Mouse (Mus musculus) hindbrain, embryonic 14.5 days (tissue): ENCODE data around the gene Cacng3. TPM values are rescaled to one million over a fixed set of nuclear protein-coding genes. Genes with fewer than 3 reads are reported as not detected.
A peak's percentile ranks its signal among the peaks of the same experiment; 100 is the strongest.

Source experiments
- ATAC-seq: fragments of 200-750 bp; cut with Nextera tagmentation; 2 replicates; pipeline ENCODE4 v1.8.0; 2017; ENCODE audit warnings: moderate number of reproducible peaks, mild to moderate bottlenecking, moderate TSS enrichment, moderate library complexity; ENCODE audit not compliant: low FRiP score
- DNase-seq: peaks from one replicate; pipeline ENCODE4 v3.0.0-alpha.2; 2015; ENCODE audit warnings: low spot score
- H3K27ac ChIP-seq: fragments of 300-500 bp; sonication (generic); 2 replicates; pipeline ENCODE4 v1.5.1; 2014; ENCODE audit warnings: mild to moderate bottlenecking, moderate library complexity
- H3K27me3 ChIP-seq: fragments of 300-500 bp; sonication (generic); 2 replicates; pipeline ENCODE4 v1.6.1; 2014; ENCODE audit warnings: mild to moderate bottlenecking, low read length, mixed read lengths; ENCODE audit not compliant: control insufficient read depth, insufficient read depth
- H3K36me3 ChIP-seq: fragments of 300-500 bp; sonication (generic); replicated peaks from 2 replicates; pipeline ENCODE4 v1.6.1; 2014; ENCODE audit not compliant: control insufficient read depth, insufficient read depth
- H3K4me1 ChIP-seq: fragments of 300-500 bp; sonication (generic); replicated peaks from 2 replicates; pipeline ENCODE4 v1.6.1; 2014; ENCODE audit warnings: antibody characterized with exemption, low read length, mixed read lengths; ENCODE audit not compliant: control insufficient read depth, insufficient read depth
- H3K4me2 ChIP-seq: fragments of 300-500 bp; sonication (generic); replicated peaks from 2 replicates; pipeline ENCODE4 v1.6.1; 2014; ENCODE audit warnings: mild to moderate bottlenecking, moderate library complexity
- H3K4me3 ChIP-seq: fragments of 300-500 bp; sonication (generic); replicated peaks from 2 replicates; pipeline ENCODE4 v1.5.1; 2014; ENCODE audit warnings: mild to moderate bottlenecking, low read length
- H3K9ac ChIP-seq: fragments of 300-500 bp; sonication (generic); 2 replicates; pipeline ENCODE4 v1.6.1; 2014
- H3K9me3 ChIP-seq: fragments of 300-500 bp; sonication (generic); 2 replicates; pipeline ENCODE4 v1.6.1; 2016; ENCODE audit warnings: low read length; ENCODE audit not compliant: control insufficient read depth
- WGBS: fragments of 180-500 bp; shearing (Covaris S2); extraction: QIAGEN DNeasy Blood & Tissue Kit; methylation state at CpG from one replicate; pipeline ENCODE4 v1.1.7; 2014; 5-methylcytosine and 5-hydroxymethylcytosine counted together
- polyA plus RNA-seq: library from polyadenylated mRNA; unstranded; fragments of >200 nt; fragmentation: Nextera tagmentation; extraction: Ambion mirVana; gene quantifications from 2 replicates; pipeline ENCODE4 v1.2.1, GENCODE M21; 2014

Cacng3 gene
- polyA plus RNA-seq, 1 experiment from 2014 or later, result 22.1 TPM

DNA sequence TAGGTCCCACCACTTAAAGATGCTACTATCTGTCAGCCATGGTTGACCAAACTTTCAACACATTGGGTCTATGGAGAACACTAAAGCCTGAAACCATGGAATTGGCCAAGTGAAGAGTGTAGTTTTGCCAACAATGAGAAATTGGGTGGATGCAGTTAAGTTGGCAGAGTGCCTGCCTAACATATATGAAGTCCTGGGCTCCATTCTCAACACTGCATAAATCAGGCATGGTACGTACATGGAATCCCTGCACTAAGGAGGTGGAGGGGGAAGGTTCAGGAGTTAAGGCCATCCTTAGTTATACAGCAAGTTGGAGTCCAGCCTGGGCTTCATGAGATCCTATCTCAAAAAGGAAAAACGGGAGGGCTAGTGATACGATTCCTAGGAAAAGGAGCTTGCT lies 17.8 kb upstream of the Cacng3 start:
- H3K4me3 ChIP-seq, result no peak overlapping the region
- no peak for ATAC-seq
- H3K9me3 ChIP-seq, result no peaks in the 10 kb centered on the region
- H3K9ac ChIP-seq, result no peak overlapping the region
- H3K4me2 ChIP-seq, result no peak overlapping the region
- H3K27me3 ChIP-seq, result no peaks in the 10 kb centered on the region
- DNase-seq, result no peak
- H3K4me1 ChIP-seq, result no peaks in the 10 kb centered on the region
- WGBS, result 83% methylated on average over 3 of the region's 3 CpGs
- H3K36me3 ChIP-seq, result no peaks in the 10 kb centered on the region
- H3K27ac ChIP-seq, result no peak overlapping the region

DNA sequence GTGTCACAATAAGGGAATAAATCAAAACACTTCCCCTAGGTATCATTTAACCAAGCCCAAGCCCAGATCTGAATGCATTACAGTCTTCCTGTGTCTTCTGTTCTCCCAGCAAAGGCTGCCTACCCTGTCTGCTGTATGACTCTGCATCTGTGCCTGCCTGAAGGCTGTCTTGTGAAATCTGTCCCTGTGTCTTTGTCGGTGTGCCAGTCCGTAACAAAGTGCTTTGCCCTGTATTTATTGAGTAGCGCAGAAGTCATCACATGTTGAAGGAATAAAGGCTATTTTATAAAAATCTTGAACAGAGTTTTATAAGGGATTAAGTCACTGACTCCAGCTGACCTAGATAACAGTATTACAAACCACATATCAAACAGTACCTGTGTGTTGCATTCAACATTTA lies 13.6 kb upstream of the Cacng3 start:
- DNase-seq, result no peak
- Histone ChIP-seq H3K27me3 (no peaks in the 10 kb centered on the region), H3K4me1 (no peaks in the 10 kb centered on the region), H3K9me3 (no peaks in the 10 kb centered on the region), H3K4me3 (no peak overlapping the region), H3K9ac (no peak overlapping the region), H3K27ac (no peak overlapping the region), H3K4me2 (no peak overlapping the region), H3K36me3 (no peaks in the 10 kb centered on the region)
- 87% methylated on average over 3 of the region's 3 CpGs for WGBS
- no peak for ATAC-seq

GRCm38 (mm10) chr7:122657423-122658126 lies 12.7 kb upstream of the Cacng3 start:
- Histone ChIP-seq H3K4me1 (no peaks in the 10 kb centered on the region), H3K27me3 (no peaks in the 10 kb centered on the region), H3K9ac (no peak overlapping the region), H3K36me3 (no peaks in the 10 kb centered on the region), H3K4me3 (no peak overlapping the region), H3K4me2 (no peak overlapping the region), H3K9me3 (no peaks in the 10 kb centered on the region), H3K27ac (no peak overlapping the region)
- 96% methylated on average over 5 of the region's 5 CpGs for WGBS
- ATAC-seq, result no peak
- DNase-seq, result no peak

- Histone ChIP-seq H3K4me1 (no peaks in the 10 kb centered on the region; the same call in 1 of the 2 replicates), H3K36me3 (no peaks in the 10 kb centered on the region), H3K27me3 (peaks cover 5% of the 10 kb centered on the region; the same call in 1 of the 2 replicates), H3K9ac (no peak overlapping the region), H3K27ac (no peak overlapping the region), H3K4me2 (no peak overlapping the region), H3K9me3 (no peaks in the 10 kb centered on the region), H3K4me3 (no peak overlapping the region)
- DNase-seq (no peak), ATAC-seq (no peak)
- WGBS, result 84% methylated on average over 7 of the region's 7 CpGs
Observed at GRCm38 (mm10) chr7:122665311-122666049, 4.8 kb upstream of the Cacng3 start.

- Histone ChIP-seq H3K27ac (no peak overlapping the region), H3K4me3 (no peak overlapping the region), H3K4me1 (no peaks in the 10 kb centered on the region; the same call in 1 of the 2 replicates), H3K36me3 (no peaks in the 10 kb centered on the region), H3K9ac (no peak overlapping the region), H3K9me3 (no peaks in the 10 kb centered on the region), H3K4me2 (no peak overlapping the region), H3K27me3 (peaks cover 5% of the 10 kb centered on the region; the same call in 1 of the 2 replicates)
- DNase-seq, result peak; percentile 65
- WGBS, result 25% methylated on average over 5 of the region's 5 CpGs
- no peak for ATAC-seq
Observed at GRCm38 (mm10) chr7:122667903-122668302, 2.4 kb upstream of the Cacng3 start.

DNA sequence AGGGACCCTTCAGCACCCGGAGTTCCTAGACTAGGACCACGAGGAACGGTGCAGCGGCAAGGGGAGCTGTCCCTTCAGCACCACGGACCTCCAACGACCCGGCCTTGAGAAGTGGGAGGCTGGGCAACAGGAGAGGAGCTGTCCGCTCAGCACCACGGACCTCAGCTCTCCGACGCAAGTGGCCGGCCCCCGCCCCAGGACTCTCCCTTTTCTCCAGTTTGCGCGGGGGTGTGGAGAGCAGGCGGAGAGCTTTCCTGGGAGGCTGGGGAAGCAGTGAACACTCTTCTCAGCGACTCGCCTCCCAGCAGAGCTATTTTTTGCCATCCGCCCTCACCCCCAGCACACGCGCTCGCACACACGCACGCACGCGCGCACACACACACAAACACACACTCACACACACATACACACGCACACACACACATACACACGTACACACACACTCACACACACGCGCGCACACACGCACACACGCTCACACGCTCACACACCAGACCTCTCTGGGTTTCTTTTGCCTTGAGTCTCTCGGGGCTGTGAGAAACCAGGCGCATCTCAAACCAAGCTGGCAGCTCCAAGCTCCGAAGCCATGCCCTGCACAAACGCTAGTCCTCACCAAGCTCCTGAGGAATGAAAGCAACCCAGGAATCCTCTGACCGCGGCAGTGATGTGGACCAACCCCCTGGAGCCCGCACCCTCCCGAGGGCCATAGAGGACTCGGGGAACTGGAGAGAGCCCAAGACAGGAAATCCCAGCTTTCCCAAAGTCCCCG lies 765 bp downstream of the Cacng3 start:
- peaks cover 5% of the 10 kb centered on the region; the same call in 1 of the 2 replicates for H3K27me3 ChIP-seq
- H3K4me1 ChIP-seq, result no peaks in the 10 kb centered on the region; the same call in 1 of the 2 replicates
- DNase-seq (peak; percentile 79), ATAC-seq (peak; percentile 73)
- no peaks in the 10 kb centered on the region for H3K9me3 ChIP-seq
- H3K4me3 ChIP-seq, result peak overlapping the region; percentile 40
- peak overlapping the region; percentile 42 for H3K9ac ChIP-seq
- H3K27ac ChIP-seq, result peak overlapping the region; percentile 15
- 5% methylated on average over 45 of the region's 45 CpGs for WGBS
- no peaks in the 10 kb centered on the region for H3K36me3 ChIP-seq
- H3K4me2 ChIP-seq, result peak overlapping the region; percentile 78

DNA sequence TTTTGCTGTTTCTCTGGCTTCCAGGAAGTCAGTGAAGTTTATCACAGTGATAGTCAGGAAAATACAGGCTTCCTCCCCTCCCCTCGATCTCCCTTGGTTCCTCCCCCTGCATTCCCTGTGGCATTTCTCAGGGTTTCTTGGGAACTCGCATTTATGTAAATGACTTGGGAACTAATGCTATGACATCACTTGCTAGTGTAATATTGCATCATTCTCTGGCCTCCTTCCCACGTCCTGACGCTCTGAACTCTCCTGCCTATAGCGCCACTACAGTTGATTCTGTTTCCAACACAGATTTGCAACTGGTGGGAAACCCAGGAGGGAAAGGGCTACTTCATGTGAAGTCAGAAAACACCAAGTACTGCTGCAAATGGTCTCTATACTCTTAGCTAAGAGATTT lies 2.7 kb downstream of the Cacng3 start:
- ATAC-seq, result no peak
- Histone ChIP-seq H3K27ac (no peak overlapping the region), H3K4me3 (peak overlapping the region; percentile 40), H3K9ac (no peak overlapping the region), H3K36me3 (no peaks in the 10 kb centered on the region), H3K27me3 (peaks cover 5% of the 10 kb centered on the region; the same call in 1 of the 2 replicates), H3K4me1 (no peaks in the 10 kb centered on the region; the same call in 1 of the 2 replicates), H3K9me3 (no peaks in the 10 kb centered on the region), H3K4me2 (peak overlapping the region; percentile 78)
- no peak for DNase-seq
- 60% methylated on average over 5 of the region's 5 CpGs for WGBS

DNA sequence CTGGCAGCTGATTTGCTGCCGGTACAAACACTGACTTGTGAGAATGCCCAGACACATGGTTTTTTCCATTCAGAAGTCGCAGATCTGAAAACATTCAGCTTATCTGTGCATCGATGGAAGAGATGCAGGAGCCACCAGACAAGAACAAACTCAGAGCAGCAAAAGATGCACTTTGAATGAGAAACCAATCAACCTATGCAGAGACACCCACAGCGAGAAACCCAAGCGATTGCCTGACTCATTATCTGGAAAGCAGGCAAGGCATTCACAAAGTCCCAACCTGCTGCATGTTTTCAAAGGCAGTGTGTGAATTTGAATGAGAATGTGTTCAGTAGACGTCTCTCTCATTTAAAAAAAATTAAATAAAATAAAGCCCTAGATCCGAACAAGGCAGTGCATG lies 4.9 kb downstream of the Cacng3 start:
- DNase-seq, result no peak
- WGBS, result 75% methylated on average over 7 of the region's 7 CpGs
- H3K4me2 ChIP-seq, result no peak overlapping the region

DNA sequence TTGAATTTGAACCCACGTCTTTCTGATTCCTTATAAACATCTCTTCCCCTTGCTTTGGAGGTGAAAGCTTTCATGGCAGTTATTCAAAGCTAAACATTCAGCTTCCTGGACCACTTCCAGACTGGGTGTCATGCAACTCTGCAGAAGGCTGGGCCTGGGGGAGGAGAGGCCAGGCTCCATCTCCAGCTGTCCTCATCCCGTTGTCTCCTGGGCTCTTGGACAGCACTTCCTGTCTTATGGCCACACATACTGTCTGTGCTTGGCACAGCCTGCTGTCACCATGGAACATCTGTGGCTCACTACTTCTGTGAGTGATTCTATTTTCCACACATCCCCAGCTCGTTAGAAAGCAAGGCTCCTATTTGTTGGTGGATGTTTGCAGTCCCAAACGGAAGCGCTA lies 31.5 kb downstream of the Cacng3 start:
- Histone ChIP-seq H3K27me3 (no peaks in the 10 kb centered on the region), H3K4me1 (no peaks in the 10 kb centered on the region), H3K9ac (no peak overlapping the region), H3K36me3 (no peaks in the 10 kb centered on the region), H3K4me3 (no peak overlapping the region), H3K9me3 (no peaks in the 10 kb centered on the region), H3K4me2 (no peak overlapping the region), H3K27ac (no peak overlapping the region)
- WGBS, result 84% methylated on average over 5 of the region's 5 CpGs
- ATAC-seq (no peak), DNase-seq (no peak)

More for the DNA sequence above, 4.9 kb downstream of the Cacng3 start:
- ATAC-seq, result no peak
- Histone ChIP-seq H3K27me3 (no peaks in the 10 kb centered on the region; the same call in 1 of the 2 replicates), H3K9me3 (no peaks in the 10 kb centered on the region), H3K27ac (no peak overlapping the region), H3K4me3 (no peak overlapping the region), H3K9ac (no peak overlapping the region), H3K4me1 (no peaks in the 10 kb centered on the region; the same call in 1 of the 2 replicates), H3K36me3 (no peaks in the 10 kb centered on the region)
